Mouse (Mus musculus): ENCODE measurements around the gene Sytl3. TPM values are rescaled to one million over a fixed set of nuclear protein-coding genes. Genes with fewer than 3 reads are reported as not detected.

Gene Sytl3
- polyA plus RNA-seq, 1 experiment = 0.14 TPM

DNA sequence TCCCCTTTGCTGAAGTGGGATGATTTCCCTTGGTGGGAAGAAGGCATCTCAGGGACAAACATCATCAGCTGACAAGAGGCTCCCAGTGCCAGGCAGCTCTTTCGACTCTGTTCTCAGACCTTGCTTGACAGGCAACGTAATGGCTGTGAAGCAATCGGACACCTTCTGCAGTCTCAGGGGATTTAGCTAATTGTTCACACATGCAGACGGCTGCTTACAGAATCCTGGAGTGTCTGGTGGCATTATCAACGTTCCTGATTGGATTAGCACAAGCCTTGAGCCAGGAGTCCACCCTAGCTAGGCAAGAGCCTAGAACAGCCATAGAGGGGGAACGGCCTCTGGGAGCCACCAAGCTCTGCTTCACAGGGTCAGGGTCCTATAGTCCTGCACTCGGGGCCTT is 93.5 kb downstream of the Sytl3 start:
- Histone ChIP-seq H3ac (ENCODE audit: control insufficient read depth, insufficient read length, low read depth) (no peak overlapping the region), H3K4me3 (ENCODE audit: insufficient read depth, poor library complexity, severe bottlenecking) (no peak overlapping the region), H3K79me2 (ENCODE audit: control insufficient read depth, insufficient read depth) (peaks cover 12% of the 10 kb centered on the region), H3K27me3 (ENCODE audit: control insufficient read depth, insufficient read depth, insufficient read length) (no peaks in the 10 kb centered on the region), H3K79me3 (ENCODE audit: low read depth) (no peaks in the 10 kb centered on the region), H3K36me3 (ENCODE audit: control insufficient read depth, insufficient read depth) (peaks cover 82% of the 10 kb centered on the region)
- no peak for TF ChIP-seq MAX (IDR thresholded peaks at IDR 0.05)

GRCm38 (mm10) chr17:6755176-6755575 is 96.3 kb downstream of the Sytl3 start:
- no peak overlapping the region for H3ac ChIP-seq (ENCODE audit: control insufficient read depth, insufficient read length, low read depth)
- H3K79me2 ChIP-seq (ENCODE audit: control insufficient read depth, insufficient read depth) = peaks cover 14% of the 10 kb centered on the region
- H3K79me3 ChIP-seq (ENCODE audit: low read depth) = peaks cover 5% of the 10 kb centered on the region
- TF ChIP-seq CTCF (IDR thresholded peaks at IDR 0.05; ENCODE audit: control insufficient read depth, insufficient read depth, insufficient read length) (no peak), MAX (IDR thresholded peaks at IDR 0.05) (no peak), MYOD1 (IDR thresholded peaks at IDR 0.05; ENCODE audit: control insufficient read depth, insufficient read length, low read depth) (no peak), MYOG (IDR thresholded peaks at IDR 0.05; ENCODE audit: control insufficient read depth, extremely low read depth, insufficient read length) (no peak), USF1 (IDR thresholded peaks at IDR 0.05; ENCODE audit: low read depth) (no peak), CEBPB (IDR thresholded peaks at IDR 0.05; ENCODE audit: low read depth) (no peak), FOSL1 (IDR thresholded peaks at IDR 0.05; ENCODE audit: insufficient read depth, low read length, poor library complexity, severe bottlenecking) (no peak)
- no peak overlapping the region for H3K4me3 ChIP-seq (ENCODE audit: insufficient read depth, poor library complexity, severe bottlenecking)
- H3K36me3 ChIP-seq (ENCODE audit: control insufficient read depth, insufficient read depth) = peaks cover 72% of the 10 kb centered on the region
- no peaks in the 10 kb centered on the region for H3K27me3 ChIP-seq (ENCODE audit: control insufficient read depth, insufficient read depth, insufficient read length)

DNA sequence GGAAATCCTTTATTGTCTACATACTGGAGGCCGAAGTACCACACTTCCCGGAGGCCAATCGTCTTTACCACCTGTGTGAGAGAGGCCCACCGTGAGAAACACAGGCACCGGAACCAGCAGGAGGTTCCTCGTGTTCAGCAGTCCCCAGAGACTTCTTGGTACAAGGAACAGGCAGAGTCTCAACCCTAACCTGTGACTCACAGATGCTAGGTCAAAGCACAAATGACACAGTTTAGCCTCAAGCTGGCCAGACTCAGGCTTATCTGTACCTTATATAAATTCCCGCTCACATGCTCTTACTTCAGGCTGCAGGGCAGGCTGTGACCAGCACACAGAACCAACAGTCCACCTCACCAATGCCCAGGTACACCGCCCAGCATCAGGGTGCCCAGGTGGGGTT is 97.0 kb downstream of the Sytl3 start:
- Histone ChIP-seq H3K79me3 (ENCODE audit: low read depth) (peaks cover 10% of the 10 kb centered on the region), H3K4me3 (ENCODE audit: insufficient read depth, poor library complexity, severe bottlenecking) (no peak overlapping the region), H3ac (ENCODE audit: control insufficient read depth, insufficient read length, low read depth) (no peak overlapping the region), H3K27me3 (ENCODE audit: control insufficient read depth, insufficient read depth, insufficient read length) (no peaks in the 10 kb centered on the region), H3K36me3 (ENCODE audit: control insufficient read depth, insufficient read depth) (peaks cover 65% of the 10 kb centered on the region), H3K79me2 (ENCODE audit: control insufficient read depth, insufficient read depth) (peaks cover 21% of the 10 kb centered on the region)
- no peak for TF ChIP-seq CEBPB (IDR thresholded peaks at IDR 0.05; ENCODE audit: low read depth)

- Histone ChIP-seq H3K27me3 (ENCODE audit: control insufficient read depth, insufficient read depth, insufficient read length) (no peaks in the 10 kb centered on the region), H3ac (ENCODE audit: control insufficient read depth, insufficient read length, low read depth) (no peak overlapping the region), H3K79me3 (ENCODE audit: low read depth) (peaks cover 25% of the 10 kb centered on the region), H3K4me3 (ENCODE audit: insufficient read depth, poor library complexity, severe bottlenecking) (no peak overlapping the region), H3K36me3 (ENCODE audit: control insufficient read depth, insufficient read depth) (peaks cover 45% of the 10 kb centered on the region), H3K79me2 (ENCODE audit: control insufficient read depth, insufficient read depth) (peaks cover 41% of the 10 kb centered on the region)
- no peak for TF ChIP-seq MYOD1 (IDR thresholded peaks at IDR 0.05; ENCODE audit: control insufficient read depth, insufficient read length, low read depth)
- no peak for TF ChIP-seq MYOG (IDR thresholded peaks at IDR 0.05; ENCODE audit: control insufficient read depth, extremely low read depth, insufficient read length)
Measured at GRCm38 (mm10) chr17:6757902-6758301, 99.0 kb downstream of the Sytl3 start.

DNA sequence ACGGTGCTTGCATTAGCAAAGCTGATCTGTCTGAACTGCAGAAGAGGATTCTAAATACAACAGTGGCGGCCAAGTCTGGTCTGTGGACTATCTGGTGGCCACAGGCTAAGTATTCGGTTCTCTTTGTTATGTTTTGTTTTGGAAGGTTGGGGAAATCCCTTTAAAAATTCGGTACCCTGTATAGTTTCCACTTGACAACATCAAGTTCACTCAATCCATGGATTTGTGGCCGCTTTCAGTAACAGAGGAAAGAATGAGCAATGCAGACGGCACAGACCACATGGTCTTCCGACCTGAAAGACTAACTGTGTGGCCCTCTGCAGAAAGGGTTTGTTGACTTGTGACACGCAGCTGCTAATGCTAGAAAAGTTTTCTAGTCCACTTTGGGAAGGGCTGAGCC is 100.0 kb downstream of the Sytl3 start:
- H3K27me3 ChIP-seq (ENCODE audit: control insufficient read depth, insufficient read depth, insufficient read length) = no peaks in the 10 kb centered on the region
- peaks cover 50% of the 10 kb centered on the region for H3K79me2 ChIP-seq (ENCODE audit: control insufficient read depth, insufficient read depth)
- H3ac ChIP-seq (ENCODE audit: control insufficient read depth, insufficient read length, low read depth) = no peak overlapping the region
- H3K79me3 ChIP-seq (ENCODE audit: low read depth) = peaks cover 34% of the 10 kb centered on the region
- no peak overlapping the region for H3K4me3 ChIP-seq (ENCODE audit: insufficient read depth, poor library complexity, severe bottlenecking)
- TF ChIP-seq MAX (IDR thresholded peaks at IDR 0.05) (no peak), CTCF (IDR thresholded peaks at IDR 0.05; ENCODE audit: control insufficient read depth, insufficient read depth, insufficient read length) (no peak), MYOG (IDR thresholded peaks at IDR 0.05; ENCODE audit: control insufficient read depth, extremely low read depth, insufficient read length) (no peak), CEBPB (IDR thresholded peaks at IDR 0.05; ENCODE audit: low read depth) (no peak), USF1 (IDR thresholded peaks at IDR 0.05; ENCODE audit: low read depth) (no peak), FOSL1 (IDR thresholded peaks at IDR 0.05; ENCODE audit: insufficient read depth, low read length, poor library complexity, severe bottlenecking) (no peak), MYOD1 (IDR thresholded peaks at IDR 0.05; ENCODE audit: control insufficient read depth, insufficient read length, low read depth) (no peak)
- peaks cover 41% of the 10 kb centered on the region for H3K36me3 ChIP-seq (ENCODE audit: control insufficient read depth, insufficient read depth)

DNA sequence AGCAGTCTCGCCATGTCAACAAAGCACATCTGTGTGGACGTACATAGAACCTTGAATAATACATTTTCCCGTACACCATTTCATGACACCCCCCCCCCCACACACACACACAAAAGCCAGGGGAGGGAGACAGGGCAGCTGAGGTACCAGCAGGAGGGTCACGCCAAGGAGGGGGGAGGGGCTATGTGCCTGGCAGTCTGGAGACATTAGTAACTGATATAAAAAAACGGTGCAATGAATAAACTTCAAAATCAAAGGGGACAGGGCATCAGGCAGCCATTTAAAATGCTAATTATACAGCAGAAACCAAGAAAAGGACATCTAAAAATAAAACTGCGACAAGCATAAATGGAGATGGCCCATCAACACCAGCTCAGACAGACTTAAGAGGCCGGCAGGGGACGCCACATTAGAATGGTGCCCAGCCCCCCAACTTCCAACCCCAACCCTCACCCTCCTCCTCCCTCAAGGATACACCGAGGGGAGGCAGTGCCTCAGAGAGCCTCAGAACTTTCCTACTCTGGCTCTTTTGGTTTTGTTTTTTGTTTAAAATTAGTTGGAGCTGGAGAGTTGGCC is 100.9 kb downstream of the Sytl3 start:
- H3K4me3 ChIP-seq (ENCODE audit: insufficient read depth, poor library complexity, severe bottlenecking) = no peak overlapping the region
- H3K79me3 ChIP-seq (ENCODE audit: low read depth) = peaks cover 41% of the 10 kb centered on the region
- TF ChIP-seq FOSL1 (IDR thresholded peaks at IDR 0.05; ENCODE audit: insufficient read depth, low read length, poor library complexity, severe bottlenecking) (no peak), CEBPB (IDR thresholded peaks at IDR 0.05; ENCODE audit: low read depth) (no peak), MYOG (IDR thresholded peaks at IDR 0.05; ENCODE audit: control insufficient read depth, extremely low read depth, insufficient read length) (no peak), MAX (IDR thresholded peaks at IDR 0.05) (no peak), MYOD1 (IDR thresholded peaks at IDR 0.05; ENCODE audit: control insufficient read depth, insufficient read length, low read depth) (no peak), USF1 (IDR thresholded peaks at IDR 0.05; ENCODE audit: low read depth) (no peak), CTCF (IDR thresholded peaks at IDR 0.05; ENCODE audit: control insufficient read depth, insufficient read depth, insufficient read length) (no peak)
- H3K79me2 ChIP-seq (ENCODE audit: control insufficient read depth, insufficient read depth) = peaks cover 60% of the 10 kb centered on the region
- H3K27me3 ChIP-seq (ENCODE audit: control insufficient read depth, insufficient read depth, insufficient read length) = no peaks in the 10 kb centered on the region
- peaks cover 32% of the 10 kb centered on the region for H3K36me3 ChIP-seq (ENCODE audit: control insufficient read depth, insufficient read depth)
- H3ac ChIP-seq (ENCODE audit: control insufficient read depth, insufficient read length, low read depth) = no peak overlapping the region
